Mouse (Mus musculus) megakaryocyte, embryonic 14.5 days (primary cell): ENCODE results near the gene Pafah1b1. TPM values are rescaled to one million over a fixed set of nuclear protein-coding genes. Genes with fewer than 3 reads are reported as not detected.

ENCODE experiments used
- H3K27me3 ChIP-seq: replicated peaks from 2 replicates; pipeline ENCODE3; 2012; ENCODE audit warnings: inconsistent platforms
- H3K36me3 ChIP-seq: replicated peaks from 2 replicates; pipeline ENCODE3; 2012; ENCODE audit warnings: low read length, inconsistent platforms, mixed read lengths
- H3K4me1 ChIP-seq: 2 replicates; pipeline ENCODE4 v1.6.1; 2012; ENCODE audit warnings: inconsistent platforms
- H3K4me3 ChIP-seq: replicated peaks from 2 replicates; pipeline ENCODE3; 2012; ENCODE audit warnings: moderate library complexity, mild to moderate bottlenecking, inconsistent platforms
- H3K9me3 ChIP-seq: 2 replicates; pipeline ENCODE4 v1.6.1; 2012; ENCODE audit warnings: inconsistent platforms
- FLI1 ChIP-seq: IDR thresholded peaks from 2 replicates; pipeline ENCODE4 v1.6.1; 2012; ENCODE audit warnings: low read length, inconsistent platforms, mixed read lengths
- GATA1 ChIP-seq: IDR thresholded peaks from 3 replicates; pipeline ENCODE4 v1.6.1; 2012; ENCODE audit warnings: mixed read lengths, low read length, inconsistent platforms, borderline replicate concordance
- polyA plus RNA-seq: library from polyadenylated mRNA; stranded (reverse); fragments of >175 nt; gene quantifications from 2 replicates; pipeline ENCODE4 v1.2.3, GENCODE M21; 2012; ENCODE audit warnings: low replicate concordance; ENCODE audit not compliant: insufficient read depth

Pafah1b1 gene
- polyA plus RNA-seq, 1 experiment = 10.5 TPM

GRCm38 (mm10) chr11:74721141-74721540 is 3.3 kb downstream of the Pafah1b1 start:
- no peaks in the 10 kb centered on the region for H3K9me3 ChIP-seq
- TF ChIP-seq GATA1 = no peak
- TF ChIP-seq FLI1 = no peak
- peak overlapping the region; percentile 80 for H3K4me3 ChIP-seq
- peaks cover 43% of the 10 kb centered on the region for H3K4me1 ChIP-seq
- no peaks in the 10 kb centered on the region for H3K27me3 ChIP-seq
- H3K36me3 ChIP-seq = peaks cover 5% of the 10 kb centered on the region

- Histone ChIP-seq H3K4me1 (peaks cover 48% of the 10 kb centered on the region), H3K9me3 (no peaks in the 10 kb centered on the region), H3K27me3 (no peaks in the 10 kb centered on the region), H3K4me3 (peak overlapping the region; percentile 74), H3K36me3 (peaks cover 5% of the 10 kb centered on the region)
- TF ChIP-seq FLI1 (no peak), GATA1 (no peak)
Measured at GRCm38 (mm10) chr11:74720668-74721067, 3.8 kb downstream of the Pafah1b1 start.

GRCm38 (mm10) chr11:74715971-74716525 is 8.4 kb downstream of the Pafah1b1 start:
- Histone ChIP-seq H3K36me3 (peaks cover 25% of the 10 kb centered on the region), H3K4me1 (peaks cover 60% of the 10 kb centered on the region), H3K9me3 (no peaks in the 10 kb centered on the region), H3K27me3 (no peaks in the 10 kb centered on the region), H3K4me3 (no peak overlapping the region)
- TF ChIP-seq FLI1 = no peak
- TF ChIP-seq GATA1 = no peak

- Histone ChIP-seq H3K4me1 (peaks cover 60% of the 10 kb centered on the region), H3K36me3 (peaks cover 29% of the 10 kb centered on the region), H3K9me3 (no peaks in the 10 kb centered on the region), H3K27me3 (no peaks in the 10 kb centered on the region), H3K4me3 (no peak overlapping the region)
- TF ChIP-seq GATA1 (no peak), FLI1 (no peak)
Measured at GRCm38 (mm10) chr11:74710671-74711070, 13.8 kb downstream of the Pafah1b1 start.

GRCm38 (mm10) chr11:74708781-74709180 is 15.7 kb downstream of the Pafah1b1 start:
- Histone ChIP-seq H3K36me3 (peaks cover 27% of the 10 kb centered on the region), H3K4me3 (no peak overlapping the region), H3K4me1 (peaks cover 52% of the 10 kb centered on the region), H3K27me3 (no peaks in the 10 kb centered on the region), H3K9me3 (no peaks in the 10 kb centered on the region)
- TF ChIP-seq GATA1 (no peak), FLI1 (no peak)

GRCm38 (mm10) chr11:74704068-74704467 is 20.4 kb downstream of the Pafah1b1 start:
- peaks cover 48% of the 10 kb centered on the region for H3K4me1 ChIP-seq
- no peak overlapping the region for H3K4me3 ChIP-seq
- H3K36me3 ChIP-seq = peaks cover 25% of the 10 kb centered on the region
- no peak for TF ChIP-seq GATA1
- no peaks in the 10 kb centered on the region for H3K9me3 ChIP-seq
- H3K27me3 ChIP-seq = no peaks in the 10 kb centered on the region

GRCm38 (mm10) chr11:74699505-74699904 is 25.0 kb downstream of the Pafah1b1 start:
- TF ChIP-seq FLI1 (no peak), GATA1 (no peak)
- Histone ChIP-seq H3K36me3 (peaks cover 59% of the 10 kb centered on the region), H3K4me1 (peaks cover 30% of the 10 kb centered on the region), H3K9me3 (no peaks in the 10 kb centered on the region), H3K27me3 (no peaks in the 10 kb centered on the region), H3K4me3 (no peak overlapping the region)

- no peak for TF ChIP-seq FLI1
- no peak for TF ChIP-seq GATA1
- H3K36me3 ChIP-seq = peaks cover 83% of the 10 kb centered on the region
- H3K4me3 ChIP-seq = no peak overlapping the region
- no peaks in the 10 kb centered on the region for H3K27me3 ChIP-seq
- H3K4me1 ChIP-seq = peaks cover 7% of the 10 kb centered on the region; the same call in 1 of the 2 replicates
- H3K9me3 ChIP-seq = no peaks in the 10 kb centered on the region
Measured at GRCm38 (mm10) chr11:74692151-74692550, 32.3 kb downstream of the Pafah1b1 start.

- H3K4me1 ChIP-seq = peaks cover 60% of the 10 kb centered on the region
- H3K36me3 ChIP-seq = peaks cover 95% of the 10 kb centered on the region
- H3K4me3 ChIP-seq = no peak overlapping the region
- H3K27me3 ChIP-seq = no peaks in the 10 kb centered on the region
- H3K9me3 ChIP-seq = no peaks in the 10 kb centered on the region
- TF ChIP-seq FLI1 (no peak), GATA1 (no peak)
Measured at GRCm38 (mm10) chr11:74675156-74675555, 49.3 kb downstream of the Pafah1b1 start.

- H3K4me1 ChIP-seq = peaks cover 62% of the 10 kb centered on the region
- no peaks in the 10 kb centered on the region for H3K9me3 ChIP-seq
- H3K36me3 ChIP-seq = peaks cover 95% of the 10 kb centered on the region
- no peak for TF ChIP-seq GATA1
- no peaks in the 10 kb centered on the region for H3K27me3 ChIP-seq
- H3K4me3 ChIP-seq = no peak overlapping the region
Measured at GRCm38 (mm10) chr11:74674713-74675112, 49.8 kb downstream of the Pafah1b1 start.

- no peak for TF ChIP-seq GATA1
- TF ChIP-seq FLI1 = no peak
- H3K4me1 ChIP-seq = peaks cover 62% of the 10 kb centered on the region
- no peaks in the 10 kb centered on the region for H3K9me3 ChIP-seq
- no peaks in the 10 kb centered on the region for H3K27me3 ChIP-seq
- H3K4me3 ChIP-seq = peak overlapping the region; percentile 60
- peaks cover 96% of the 10 kb centered on the region for H3K36me3 ChIP-seq
Measured at GRCm38 (mm10) chr11:74673561-74673960, 50.9 kb downstream of the Pafah1b1 start.
